Mouse (Mus musculus) heart, embryonic 14.5 days (tissue): ENCODE data around the gene Tex38. TPM values are rescaled to one million over a fixed set of nuclear protein-coding genes. Genes with fewer than 3 reads are reported as not detected.

Experiments
- ATAC-seq: fragments of 200-750 bp; cut with Nextera tagmentation; 2 replicates; pipeline ENCODE4 v1.8.0; 2017; ENCODE audit warnings: low read depth, moderate TSS enrichment; ENCODE audit not compliant: insufficient number of reproducible peaks, insufficient read depth, low FRiP score
- H3K27ac ChIP-seq, 2 experiments: fragments of 200-500 bp in 1 of 2; fragments of 300-500 bp in 1 of 2; sonication (generic) in 1 of 2; replicated peaks in 1 of 2; 2 replicates each; pipeline ENCODE4 v1.5.1; 2012 to 2014; ENCODE audit warnings: low read depth in 2 of 2, low read length in 2 of 2, control low read depth in 1 of 2, mild to moderate bottlenecking in 1 of 2, mixed read lengths in 1 of 2; ENCODE audit not compliant: control insufficient read depth in 1 of 2, insufficient read depth in 1 of 2
- H3K27me3 ChIP-seq: fragments of 300-500 bp; sonication (generic); 2 replicates; pipeline ENCODE4 v1.6.1; 2014; ENCODE audit warnings: mild to moderate bottlenecking, low read length, control low read depth; ENCODE audit not compliant: control insufficient read depth, insufficient read depth
- H3K36me3 ChIP-seq: fragments of 300-500 bp; sonication (generic); 2 replicates; pipeline ENCODE4 v1.6.1; 2014; ENCODE audit warnings: mild to moderate bottlenecking, control low read depth, low read length, mixed read lengths; ENCODE audit not compliant: control insufficient read depth, insufficient read depth
- H3K4me1 ChIP-seq, 2 experiments: fragments of 200-500 bp in 1 of 2; fragments of 300-500 bp in 1 of 2; sonication (generic) in 1 of 2; 2 replicates each; pipeline ENCODE4 v1.6.1; 2012 to 2014; ENCODE audit warnings: low read length in 2 of 2, control low read depth in 1 of 2, mixed read lengths in 1 of 2; ENCODE audit not compliant: control insufficient read depth in 2 of 2, insufficient read depth in 2 of 2
- H3K4me2 ChIP-seq: fragments of 300-500 bp; sonication (generic); 2 replicates; pipeline ENCODE4 v1.6.1; 2014; ENCODE audit warnings: mild to moderate bottlenecking, low read length
- H3K4me3 ChIP-seq, 2 experiments: fragments of 200-500 bp in 1 of 2; fragments of 300-500 bp in 1 of 2; sonication (generic) in 1 of 2; 2 replicates each; pipeline ENCODE4 v1.5.1; 2012 to 2014; ENCODE audit warnings: low read length in 2 of 2, mild to moderate bottlenecking in 2 of 2, control low read depth in 1 of 2, low read depth in 1 of 2, moderate library complexity in 1 of 2; ENCODE audit not compliant: control insufficient read depth in 1 of 2, insufficient read depth in 1 of 2
- H3K9ac ChIP-seq: fragments of 300-500 bp; sonication (generic); 2 replicates; pipeline ENCODE4 v1.6.1; 2014; ENCODE audit warnings: mild to moderate bottlenecking, low read length
- H3K9me3 ChIP-seq: fragments of 300-500 bp; sonication (generic); 2 replicates; pipeline ENCODE4 v1.6.1; 2016; ENCODE audit warnings: low read length, control low read depth; ENCODE audit not compliant: control insufficient read depth
- WGBS: fragments of 180-500 bp; shearing (Covaris S2); extraction: QIAGEN DNeasy Blood & Tissue Kit; methylation state at CpG from one replicate; pipeline ENCODE4 v1.1.7; 2014; 5-methylcytosine and 5-hydroxymethylcytosine counted together
- polyA plus RNA-seq: library from polyadenylated mRNA; unstranded; fragments of >200 nt; fragmentation: Nextera tagmentation; extraction: Ambion mirVana; gene quantifications from 2 replicates; pipeline ENCODE4 v1.2.1, GENCODE M21; 2014

Gene Tex38
- polyA plus RNA-seq, 1 experiment from 2014 or later, result 0.53 TPM

DNA sequence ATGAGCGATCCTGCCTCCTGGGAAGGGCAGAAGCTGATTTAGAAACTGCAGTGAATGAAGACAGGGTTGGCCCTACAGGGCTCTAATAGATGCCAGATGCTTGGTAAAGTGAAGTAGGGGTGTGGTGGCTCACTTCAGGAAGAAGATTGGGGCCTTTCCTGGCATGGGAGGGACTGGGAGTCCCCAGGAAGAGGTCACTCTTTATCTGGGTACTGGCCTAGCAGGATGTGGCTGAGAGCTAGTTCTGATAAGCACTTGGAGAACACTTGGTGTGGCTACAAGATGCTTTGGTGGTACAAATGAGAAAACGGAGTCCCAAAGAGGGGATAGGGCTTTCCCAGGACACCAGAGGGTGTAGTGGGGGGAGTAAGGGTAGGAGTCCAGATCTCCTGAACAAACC, 43.4 kb upstream of the Tex38 start:
- ATAC-seq, result no peak
- no peaks in the 10 kb centered on the region for H3K27me3 ChIP-seq
- no peak overlapping the region for H3K4me2 ChIP-seq
- WGBS, result 29% methylated on average over 2 of the region's 2 CpGs
- peaks cover 25 to 45% of the 10 kb centered on the region in 2 experiments for H3K4me1 ChIP-seq
- H3K27ac ChIP-seq, result peak overlapping the region; percentile 53 to 56; a peak in 3 of 4 replicates
- no peaks in the 10 kb centered on the region for H3K36me3 ChIP-seq
- H3K9ac ChIP-seq, result no peak overlapping the region
- H3K4me3 ChIP-seq, result no peak overlapping the region
- H3K9me3 ChIP-seq, result no peaks in the 10 kb centered on the region

DNA sequence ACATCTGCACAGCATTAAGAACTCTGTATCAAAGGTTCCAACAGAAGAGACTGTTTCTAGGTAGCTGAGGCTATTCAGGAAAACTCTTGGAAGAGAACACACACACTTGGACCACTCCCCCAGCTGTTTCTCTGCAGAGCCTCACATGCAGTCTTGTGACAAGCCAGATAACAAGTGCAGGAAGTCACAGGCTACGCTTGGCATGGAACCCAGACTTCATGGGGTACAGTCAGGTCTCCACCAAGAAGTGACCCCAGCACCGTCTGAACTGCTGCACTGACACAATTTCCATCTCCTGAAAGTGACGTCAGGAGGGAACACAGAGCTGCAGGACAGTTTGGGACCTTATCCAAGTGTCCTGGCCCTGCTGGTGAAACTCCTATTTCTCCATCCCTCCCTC, 41.1 kb upstream of the Tex38 start:
- Histone ChIP-seq H3K9ac (no peak overlapping the region), H3K4me2 (no peak overlapping the region), H3K27ac (peak overlapping the region; percentile 14 to 46; a peak in 1 of 4 replicates), H3K27me3 (no peaks in the 10 kb centered on the region), H3K4me3 (no peak overlapping the region), H3K9me3 (no peaks in the 10 kb centered on the region), H3K36me3 (peaks cover 4% of the 10 kb centered on the region; the same call in 1 of the 2 replicates), H3K4me1 (peaks cover 20 to 38% of the 10 kb centered on the region in 2 experiments)
- ATAC-seq, result peak; percentile 80
- WGBS, result 7% methylated on average over 3 of the region's 3 CpGs

DNA sequence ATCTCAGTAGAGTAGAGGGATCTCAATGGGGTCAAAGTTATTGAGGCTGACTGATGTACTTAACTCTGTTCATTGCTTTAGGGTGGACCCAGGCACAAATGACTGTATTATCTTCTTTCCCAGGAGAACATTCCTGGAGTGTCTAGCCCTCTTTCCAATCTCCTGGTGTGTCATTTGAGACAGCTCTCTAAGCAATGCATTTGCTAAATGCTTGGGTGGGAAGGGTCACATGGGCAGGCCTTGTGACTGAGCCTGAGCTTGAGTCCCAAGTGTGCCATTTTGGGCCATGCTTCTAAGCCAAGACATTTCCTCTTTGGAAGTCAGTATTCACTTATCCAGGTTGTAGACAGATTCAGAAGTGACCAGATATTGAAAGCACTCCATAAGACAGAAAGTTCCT, 40.6 kb upstream of the Tex38 start:
- Histone ChIP-seq H3K9me3 (no peaks in the 10 kb centered on the region), H3K27me3 (no peaks in the 10 kb centered on the region), H3K36me3 (peaks cover 6% of the 10 kb centered on the region), H3K4me3 (no peak overlapping the region), H3K4me1 (peaks cover 20 to 38% of the 10 kb centered on the region in 2 experiments), H3K9ac (no peak overlapping the region), H3K4me2 (no peak overlapping the region), H3K27ac (peak overlapping the region in 1 of 2 experiments; percentile 46; a peak in 1 of 4 replicates)
- ATAC-seq, result no peak

DNA sequence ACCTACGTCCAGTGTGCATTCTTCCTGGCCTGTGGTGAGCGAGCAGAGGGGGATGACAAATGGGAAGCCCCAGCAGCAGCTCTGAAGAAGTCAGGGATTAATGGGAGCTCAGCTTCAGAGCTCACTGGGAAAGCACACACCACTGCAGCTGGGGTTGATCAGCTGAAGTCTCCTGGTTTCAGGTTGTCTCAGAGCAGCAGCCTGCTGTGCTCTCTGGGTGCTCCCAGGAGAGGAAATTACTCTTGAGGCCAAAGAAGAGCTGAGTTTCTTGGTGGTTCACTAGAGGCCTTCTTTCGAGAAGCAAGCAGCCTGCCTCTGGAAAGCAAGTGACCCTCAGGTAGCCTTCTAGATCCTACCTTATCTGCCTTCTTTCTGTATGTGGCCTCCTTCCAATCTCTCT, 40.1 kb upstream of the Tex38 start:
- Histone ChIP-seq H3K4me1 (peaks cover 20 to 38% of the 10 kb centered on the region in 2 experiments), H3K4me3 (no peak overlapping the region), H3K27me3 (no peaks in the 10 kb centered on the region), H3K4me2 (no peak overlapping the region), H3K9me3 (no peaks in the 10 kb centered on the region), H3K36me3 (peaks cover 11% of the 10 kb centered on the region), H3K9ac (no peak overlapping the region), H3K27ac (no peak overlapping the region)
- 77% methylated on average over 3 of the region's 3 CpGs for WGBS
- no peak for ATAC-seq

DNA sequence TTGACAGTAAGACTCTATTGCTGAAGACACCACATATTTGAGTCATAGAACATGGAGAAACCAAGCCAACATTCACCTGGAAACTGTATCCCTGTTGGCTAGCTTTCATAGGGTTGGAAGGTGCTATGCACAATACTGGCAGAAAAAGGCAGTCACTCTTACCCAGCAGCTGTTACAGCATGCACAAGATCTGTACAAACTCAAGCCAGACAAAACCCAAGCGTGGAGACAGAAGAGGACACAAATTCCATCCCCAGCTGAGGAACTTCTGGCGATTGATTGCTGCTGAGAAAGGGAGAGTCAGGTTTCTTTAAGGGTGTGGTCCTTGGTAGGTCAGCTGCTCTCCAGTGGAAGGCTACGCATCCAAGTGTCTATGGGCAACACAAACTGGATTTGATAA, 39.4 kb upstream of the Tex38 start:
- H3K4me3 ChIP-seq, result no peak overlapping the region
- ATAC-seq, result no peak
- peaks cover 20 to 38% of the 10 kb centered on the region in 2 experiments for H3K4me1 ChIP-seq
- no peak overlapping the region for H3K4me2 ChIP-seq
- 61% methylated on average over 3 of the region's 3 CpGs for WGBS
- peaks cover 18% of the 10 kb centered on the region for H3K36me3 ChIP-seq
- H3K27ac ChIP-seq, result no peak overlapping the region
- H3K27me3 ChIP-seq, result no peaks in the 10 kb centered on the region
- H3K9me3 ChIP-seq, result no peaks in the 10 kb centered on the region
- no peak overlapping the region for H3K9ac ChIP-seq

DNA sequence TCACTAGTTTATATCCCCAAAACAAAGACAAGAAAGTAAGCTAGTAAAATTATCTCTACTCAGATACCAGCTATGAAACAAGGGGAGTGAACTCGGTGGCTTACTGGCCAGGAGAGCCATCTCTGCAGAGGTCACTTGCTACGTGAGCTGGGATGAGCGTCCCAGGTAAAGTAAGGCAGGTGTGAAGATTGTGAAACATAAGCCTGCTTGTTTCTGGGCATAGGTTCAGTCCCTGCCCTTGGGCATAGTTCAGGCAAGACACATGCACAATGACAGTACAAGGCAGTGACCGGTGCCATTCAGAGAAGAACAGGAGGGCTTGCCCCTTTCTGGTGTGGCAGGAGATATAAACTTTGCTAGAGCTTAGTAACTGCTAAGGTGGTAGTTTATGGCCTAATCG, 34.8 kb upstream of the Tex38 start:
- ATAC-seq, result no peak
- H3K27ac ChIP-seq, result no peak overlapping the region

DNA sequence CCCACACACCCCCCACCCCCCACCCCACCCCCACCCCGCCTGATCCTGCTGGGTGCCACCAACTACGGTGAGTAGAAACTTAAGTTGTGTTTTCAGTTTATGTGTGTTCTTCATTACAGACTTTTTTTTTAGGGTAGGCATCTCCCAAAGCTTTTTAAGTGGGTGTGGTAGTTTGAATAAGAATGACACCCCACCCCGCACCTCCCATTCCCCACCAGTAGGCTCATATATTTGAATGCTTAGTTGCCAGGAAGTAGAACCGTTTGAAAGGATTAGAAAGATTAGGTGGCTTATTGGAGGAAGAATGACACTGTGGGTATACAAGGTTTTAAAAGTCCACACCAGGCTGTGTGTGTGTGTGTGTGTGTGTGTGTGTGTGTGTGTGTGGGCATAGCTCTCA, 31.5 kb upstream of the Tex38 start:
- Histone ChIP-seq H3K4me3 (no peak overlapping the region), H3K9ac (no peak overlapping the region), H3K4me1 (no peaks in the 10 kb centered on the region), H3K27me3 (no peaks in the 10 kb centered on the region), H3K4me2 (no peak overlapping the region), H3K9me3 (no peaks in the 10 kb centered on the region), H3K36me3 (peaks cover 49% of the 10 kb centered on the region), H3K27ac (no peak overlapping the region)
- WGBS, result 93% methylated on average over 4 of the region's 4 CpGs
- no peak for ATAC-seq

More for the DNA sequence above, 34.8 kb upstream of the Tex38 start:
- Histone ChIP-seq H3K9me3 (no peaks in the 10 kb centered on the region), H3K4me3 (no peak overlapping the region), H3K27me3 (no peaks in the 10 kb centered on the region), H3K36me3 (peaks cover 53% of the 10 kb centered on the region), H3K9ac (no peak overlapping the region), H3K4me2 (no peak overlapping the region), H3K4me1 (0 out of 4 replicates have a peak, but pooled peaks cover 0 to under 1% of the 10 kb centered on the region in 2 experiments)
- 86% methylated on average over 5 of the region's 5 CpGs for WGBS

DNA sequence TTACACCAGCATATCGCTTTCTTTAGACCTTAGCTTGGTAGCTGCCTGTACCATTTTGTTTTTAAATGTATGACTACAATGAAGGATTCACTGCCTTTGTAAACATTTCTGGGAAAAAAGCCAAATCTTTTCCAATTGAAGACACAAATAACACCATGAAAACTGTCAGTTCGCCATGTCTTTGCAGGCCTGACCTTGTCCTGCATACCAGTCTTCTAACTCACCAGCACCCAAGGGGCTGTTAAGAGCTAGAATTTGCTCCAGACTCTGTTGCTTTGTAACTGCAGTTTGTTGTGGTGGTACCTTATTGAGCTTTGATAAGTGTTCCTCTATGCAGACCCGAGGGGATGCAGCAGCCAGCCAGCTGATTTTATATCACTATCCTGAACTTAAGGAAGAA, 19.2 kb upstream of the Tex38 start:
- ATAC-seq, result no peak
- no peaks in the 10 kb centered on the region for H3K9me3 ChIP-seq
- H3K27me3 ChIP-seq, result no peaks in the 10 kb centered on the region
- WGBS, result 77% methylated on average over 3 of the region's 3 CpGs
- H3K4me1 ChIP-seq, result no peaks in the 10 kb centered on the region
- no peak overlapping the region for H3K4me3 ChIP-seq
- H3K36me3 ChIP-seq, result peaks cover 78% of the 10 kb centered on the region
- H3K4me2 ChIP-seq, result no peak overlapping the region
- H3K9ac ChIP-seq, result no peak overlapping the region
- H3K27ac ChIP-seq, result no peak overlapping the region
